Mouse (Mus musculus) heart, adult 8-10 months (tissue): ENCODE data around the gene Galns. TPM values are rescaled to one million over a fixed set of nuclear protein-coding genes. Genes with fewer than 3 reads are reported as not detected.
"Not testable (repeated sequence)": the region's sequence is repeated elsewhere in the genome, so short reads cannot be mapped to it uniquely, and the experiment has no call there.

Experiments
- DNase-seq: peaks from one replicate; pipeline ENCODE4 v3.0.0; 2022; ENCODE audit warnings: low spot score
- total RNA-seq, 4 experiments: library from RNA; stranded (reverse); gene quantifications; 2 replicates each; pipeline ENCODE4 v1.2.4; 2022

Gene Galns
- total RNA-seq, 4 experiments from 2014 or later = 3.5 to 5.2 (median 4.4) TPM

- DNase-seq = no peak
These were observed 24.9 kb upstream of the Galns start for GRCm38 (mm10) chr8:122635878-122636802.

GRCm38 (mm10) chr8:122633205-122633604, 21.9 kb upstream of the Galns start:
- DNase-seq = no peak

- not testable (repeated sequence) for DNase-seq
These were observed 20.9 kb upstream of the Galns start for GRCm38 (mm10) chr8:122632134-122632533.

GRCm38 (mm10) chr8:122630696-122631095, 19.4 kb upstream of the Galns start:
- no peak for DNase-seq

- no peak for DNase-seq
These were observed 18.1 kb upstream of the Galns start for GRCm38 (mm10) chr8:122629388-122629787.

GRCm38 (mm10) chr8:122626896-122627295, 15.6 kb upstream of the Galns start:
- no peak for DNase-seq

- DNase-seq = no peak
These were observed 14.5 kb upstream of the Galns start for GRCm38 (mm10) chr8:122625811-122626210.

- no peak for DNase-seq
These were observed 13.4 kb upstream of the Galns start for GRCm38 (mm10) chr8:122624653-122625052.

- peak; percentile 62 for DNase-seq
These were observed 12.8 kb upstream of the Galns start for GRCm38 (mm10) chr8:122623844-122624642.

- no peak for DNase-seq
These were observed 11.5 kb upstream of the Galns start, which contains the start of gene Pabpn1l for GRCm38 (mm10) chr8:122622727-122623126. Pabpn1l (minus strand) TSS chr8:122622739.

GRCm38 (mm10) chr8:122620446-122620845, 9.2 kb upstream of the Galns start:
- DNase-seq = no peak

- DNase-seq = no peak
These were observed 7.6 kb upstream of the Galns start for GRCm38 (mm10) chr8:122618660-122619378.

- peak; percentile 83 for DNase-seq
These were observed 6.8 kb upstream of the Galns start for GRCm38 (mm10) chr8:122617947-122618546.

GRCm38 (mm10) chr8:122616181-122616905, 5.1 kb upstream of the Galns start:
- no peak for DNase-seq

GRCm38 (mm10) chr8:122610612-122611277, 518 bp downstream of the Galns start:
- no peak for DNase-seq

GRCm38 (mm10) chr8:122610209-122610608, 1.1 kb downstream of the Galns start:
- no peak for DNase-seq

GRCm38 (mm10) chr8:122606810-122607209, 4.5 kb downstream of the Galns start:
- no peak for DNase-seq

- DNase-seq = no peak
These were observed 5.9 kb downstream of the Galns start for GRCm38 (mm10) chr8:122605367-122605766.

- DNase-seq = no peak
These were observed 6.6 kb downstream of the Galns start for GRCm38 (mm10) chr8:122604640-122605039.

- no peak for DNase-seq
These were observed 10.6 kb downstream of the Galns start for GRCm38 (mm10) chr8:122600666-122601065.
